Mouse (Mus musculus) hindbrain, embryonic 10.5 days (tissue): Measurements from ENCODE around the gene Spns2. TPM values are rescaled to one million over a fixed set of nuclear protein-coding genes. Genes with fewer than 3 reads are reported as not detected.
A peak's percentile ranks its signal among the peaks of the same experiment; 100 is the strongest.

Experiments
- DNase-seq: peaks from one replicate; pipeline ENCODE4 v3.0.0-alpha.2; 2017; ENCODE audit warnings: low spot score
- H3K27ac ChIP-seq: fragments of 300-500 bp; sonication (generic); 2 replicates; pipeline ENCODE4 v1.5.1; 2016; ENCODE audit warnings: mild to moderate bottlenecking, moderate library complexity
- H3K27me3 ChIP-seq: fragments of 300-500 bp; sonication (generic); 2 replicates; pipeline ENCODE4 v1.6.1; 2016; ENCODE audit warnings: mild to moderate bottlenecking; ENCODE audit not compliant: poor library complexity, insufficient read depth, severe bottlenecking
- H3K36me3 ChIP-seq: fragments of 300-500 bp; sonication (generic); 2 replicates; pipeline ENCODE4 v1.6.1; 2016; ENCODE audit warnings: mild to moderate bottlenecking, moderate library complexity
- H3K4me1 ChIP-seq: fragments of 300-500 bp; sonication (generic); replicated peaks from 2 replicates; pipeline ENCODE4 v1.6.1; 2016; ENCODE audit warnings: mild to moderate bottlenecking
- H3K4me3 ChIP-seq: fragments of 300-500 bp; sonication (generic); 2 replicates; pipeline ENCODE4 v1.5.1; 2016; ENCODE audit warnings: mild to moderate bottlenecking, moderate library complexity
- H3K9me3 ChIP-seq: fragments of 300-500 bp; sonication (generic); 2 replicates; pipeline ENCODE4 v1.6.1; 2016; ENCODE audit warnings: mild to moderate bottlenecking, moderate library complexity
- WGBS: fragments of 180-500 bp; shearing (Covaris S2); methylation state at CpG from one replicate; pipeline ENCODE4 v1.1.7; 2016; 5-methylcytosine and 5-hydroxymethylcytosine counted together
- polyA plus RNA-seq: library from polyadenylated mRNA; unstranded; fragments of >200 nt; fragmentation: Nextera tagmentation; extraction: Ambion mirVana; gene quantifications from 2 replicates; pipeline ENCODE4 v1.2.1, GENCODE M21; 2016

Gene Spns2
- polyA plus RNA-seq, 1 experiment from 2014 or later: 5.5 TPM

- Histone ChIP-seq H3K9me3 (no peaks in the 10 kb centered on the region), H3K27me3 (no peaks in the 10 kb centered on the region), H3K36me3 (no peaks in the 10 kb centered on the region), H3K27ac (peak overlapping the region; percentile 72), H3K4me3 (no peak overlapping the region), H3K4me1 (peaks cover 82% of the 10 kb centered on the region)
- 67% methylated on average over 11 of the region's 11 CpGs for WGBS
- no peak for DNase-seq
These were observed 22.8 kb downstream of the Spns2 start for GRCm38 (mm10) chr11:72466694-72467507.

GRCm38 (mm10) chr11:72465978-72466693, 23.6 kb downstream of the Spns2 start:
- Histone ChIP-seq H3K9me3 (no peaks in the 10 kb centered on the region), H3K4me3 (no peak overlapping the region), H3K27ac (peak overlapping the region; percentile 72), H3K36me3 (no peaks in the 10 kb centered on the region), H3K4me1 (peaks cover 85% of the 10 kb centered on the region), H3K27me3 (no peaks in the 10 kb centered on the region)
- DNase-seq: no peak
- 65% methylated on average over 11 of the region's 11 CpGs for WGBS

- H3K27me3 ChIP-seq: no peaks in the 10 kb centered on the region
- no peak overlapping the region for H3K4me3 ChIP-seq
- DNase-seq: no peak
- 42% methylated on average over 3 of the region's 3 CpGs for WGBS
- peak overlapping the region; percentile 72 for H3K27ac ChIP-seq
- H3K9me3 ChIP-seq: no peaks in the 10 kb centered on the region
- no peaks in the 10 kb centered on the region for H3K36me3 ChIP-seq
- H3K4me1 ChIP-seq: peaks cover 80% of the 10 kb centered on the region
These were observed 24.9 kb downstream of the Spns2 start for GRCm38 (mm10) chr11:72464821-72465220.

GRCm38 (mm10) chr11:72461500-72461981, 28.2 kb downstream of the Spns2 start:
- WGBS: 41% methylated on average over 5 of the region's 5 CpGs
- Histone ChIP-seq H3K9me3 (no peaks in the 10 kb centered on the region), H3K27ac (0 out of 2 replicates have a peak overlapping the region, but pooled peaks have one; percentile 66), H3K4me3 (no peak overlapping the region), H3K4me1 (peaks cover 66% of the 10 kb centered on the region), H3K36me3 (0 out of 2 replicates have a peak, but pooled peaks cover 2% of the 10 kb centered on the region), H3K27me3 (no peaks in the 10 kb centered on the region)
- DNase-seq: no peak

- Histone ChIP-seq H3K9me3 (no peaks in the 10 kb centered on the region), H3K27me3 (no peaks in the 10 kb centered on the region), H3K36me3 (peaks cover 24% of the 10 kb centered on the region), H3K27ac (peak overlapping the region; percentile 59), H3K4me3 (no peak overlapping the region), H3K4me1 (peaks cover 66% of the 10 kb centered on the region)
- 85% methylated on average over 3 of the region's 3 CpGs for WGBS
- DNase-seq: no peak
These were observed 31.2 kb downstream of the Spns2 start for GRCm38 (mm10) chr11:72458502-72458901.

GRCm38 (mm10) chr11:72457995-72458496, 31.7 kb downstream of the Spns2 start:
- Histone ChIP-seq H3K27ac (peak overlapping the region; percentile 59), H3K9me3 (no peaks in the 10 kb centered on the region)

GRCm38 (mm10) chr11:72455694-72456093, 34.0 kb downstream of the Spns2 start:
- Histone ChIP-seq H3K4me1 (peaks cover 60% of the 10 kb centered on the region), H3K9me3 (no peaks in the 10 kb centered on the region), H3K27me3 (no peaks in the 10 kb centered on the region), H3K27ac (peak overlapping the region; percentile 90), H3K36me3 (peaks cover 52% of the 10 kb centered on the region), H3K4me3 (no peak overlapping the region; the same call in 1 of the 2 replicates)
- WGBS: 31% methylated on average over 5 of the region's 5 CpGs
- DNase-seq: peak; percentile 43

More at GRCm38 (mm10) chr11:72457995-72458496, 31.7 kb downstream of the Spns2 start:
- WGBS: 73% methylated on average over 12 of the region's 12 CpGs
- H3K27me3 ChIP-seq: no peaks in the 10 kb centered on the region
- H3K36me3 ChIP-seq: peaks cover 28% of the 10 kb centered on the region
- H3K4me1 ChIP-seq: peaks cover 71% of the 10 kb centered on the region
- DNase-seq: no peak
- H3K4me3 ChIP-seq: no peak overlapping the region

GRCm38 (mm10) chr11:72453105-72453953, 36.4 kb downstream of the Spns2 start:
- DNase-seq: no peak
- H3K4me1 ChIP-seq: peaks cover 49% of the 10 kb centered on the region
- H3K9me3 ChIP-seq: no peaks in the 10 kb centered on the region
- peaks cover 75% of the 10 kb centered on the region for H3K36me3 ChIP-seq
- H3K27ac ChIP-seq: 0 out of 2 replicates have a peak overlapping the region, but pooled peaks have one; percentile 46
- no peaks in the 10 kb centered on the region for H3K27me3 ChIP-seq
- WGBS: 63% methylated on average over 15 of the region's 15 CpGs
- H3K4me3 ChIP-seq: no peak overlapping the region

- DNase-seq: no peak
- Histone ChIP-seq H3K4me3 (no peak overlapping the region), H3K27me3 (no peaks in the 10 kb centered on the region), H3K27ac (no peak overlapping the region), H3K36me3 (peaks cover 86% of the 10 kb centered on the region), H3K9me3 (no peaks in the 10 kb centered on the region), H3K4me1 (peaks cover 44% of the 10 kb centered on the region)
- 84% methylated on average over 3 of the region's 3 CpGs for WGBS
These were observed 37.5 kb downstream of the Spns2 start for GRCm38 (mm10) chr11:72452140-72452665.

- H3K4me1 ChIP-seq: peaks cover 6% of the 10 kb centered on the region
- 90% methylated on average over 8 of the region's 8 CpGs for WGBS
- H3K27me3 ChIP-seq: no peaks in the 10 kb centered on the region
- peaks cover 100% of the 10 kb centered on the region for H3K36me3 ChIP-seq
- H3K4me3 ChIP-seq: no peak overlapping the region
- DNase-seq: no peak
- H3K9me3 ChIP-seq: no peaks in the 10 kb centered on the region
- no peak overlapping the region for H3K27ac ChIP-seq
These were observed 42.2 kb downstream of the Spns2 start for GRCm38 (mm10) chr11:72447475-72447874.

- no peaks in the 10 kb centered on the region for H3K27me3 ChIP-seq
- peak; percentile 53 for DNase-seq
- H3K4me3 ChIP-seq: no peak overlapping the region
- peaks cover 96% of the 10 kb centered on the region for H3K36me3 ChIP-seq
- no peaks in the 10 kb centered on the region for H3K9me3 ChIP-seq
- H3K27ac ChIP-seq: no peak overlapping the region
- peaks cover 16% of the 10 kb centered on the region for H3K4me1 ChIP-seq
- WGBS: 90% methylated on average over 6 of the region's 6 CpGs
These were observed 43.2 kb downstream of the Spns2 start for GRCm38 (mm10) chr11:72446311-72447105.
